Mouse (Mus musculus): ENCODE measurements around the gene Scaf8.
"Not testable (repeated sequence)": the region's sequence is repeated elsewhere in the genome, so short reads cannot be mapped to it uniquely, and the experiment has no call there.

The Scaf8 gene

DNA sequence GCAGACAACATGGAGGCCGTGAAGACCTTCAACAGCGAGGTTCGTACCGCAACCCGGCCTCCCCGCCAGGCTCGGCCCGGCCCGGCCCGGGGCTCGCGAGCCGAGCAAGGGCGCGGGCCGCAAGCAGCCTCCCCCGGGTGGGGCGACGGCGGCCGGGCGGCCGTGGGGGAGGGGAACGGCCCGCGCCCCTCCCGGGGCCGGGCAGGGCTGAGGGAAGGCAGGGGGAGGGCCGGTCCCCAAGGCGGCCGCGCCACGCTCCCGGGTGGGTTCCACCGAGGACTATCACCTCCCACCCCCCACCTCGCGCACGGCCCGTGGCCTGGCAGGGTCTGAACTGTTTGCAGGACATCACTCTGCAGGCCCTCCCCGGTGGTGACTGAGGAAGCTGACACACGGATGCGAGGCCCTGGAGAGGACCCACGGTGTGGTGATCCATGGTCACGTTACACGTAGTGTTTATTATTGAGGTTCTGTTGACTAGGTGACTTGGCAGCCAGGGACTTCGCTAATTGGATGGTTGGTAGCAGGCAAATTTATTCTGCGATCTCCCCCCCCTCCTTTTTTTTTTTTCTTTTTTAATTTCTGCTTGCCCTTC lies 705 bp downstream of the Scaf8 start:
- peak; percentile 38 to 51 for DNase-seq (ENCODE audit: low spot score in 2 of 2)

DNA sequence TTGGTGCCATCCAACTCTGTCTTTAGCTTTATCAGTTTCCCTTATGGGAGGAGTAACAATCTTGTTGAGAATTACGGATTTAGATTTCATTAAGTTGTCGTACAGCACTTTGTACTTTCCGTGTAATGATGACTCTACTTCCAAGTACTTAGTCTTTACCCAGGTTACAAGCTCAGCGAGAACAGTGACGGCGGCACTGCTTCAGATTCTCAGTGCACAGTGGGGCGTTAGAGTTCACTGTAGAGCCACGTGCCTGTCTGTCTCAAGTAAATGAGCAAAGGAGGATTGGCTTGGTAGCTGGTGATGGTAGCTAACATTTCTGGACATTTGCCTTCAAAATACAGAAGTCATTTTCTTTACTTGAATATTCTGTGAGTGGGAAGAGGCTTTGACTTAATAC lies 6.2 kb downstream of the Scaf8 start:
- not testable (repeated sequence) for DNase-seq (ENCODE audit: low spot score in 2 of 2)

DNA sequence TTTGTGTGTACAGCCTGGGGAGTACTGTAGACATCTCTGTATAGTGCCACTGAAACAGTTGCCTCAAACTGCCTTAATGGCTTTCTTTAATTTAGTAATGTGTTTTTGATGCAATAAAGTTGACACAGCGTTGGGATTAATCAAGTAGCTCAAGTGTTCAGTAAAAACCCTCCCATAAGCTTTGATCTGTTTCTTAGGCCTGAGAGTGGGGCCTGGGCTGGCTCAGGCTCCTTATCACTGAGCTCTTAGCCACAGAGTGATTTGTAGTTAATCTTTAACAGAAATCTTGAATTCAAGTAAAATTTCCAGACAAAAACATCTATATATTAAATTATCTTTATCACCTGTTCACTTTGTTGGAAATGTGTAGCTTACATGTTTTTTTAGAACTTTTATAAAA lies 8.8 kb downstream of the Scaf8 start:
- not testable (repeated sequence) for DNase-seq (ENCODE audit: low spot score in 2 of 2)

DNA sequence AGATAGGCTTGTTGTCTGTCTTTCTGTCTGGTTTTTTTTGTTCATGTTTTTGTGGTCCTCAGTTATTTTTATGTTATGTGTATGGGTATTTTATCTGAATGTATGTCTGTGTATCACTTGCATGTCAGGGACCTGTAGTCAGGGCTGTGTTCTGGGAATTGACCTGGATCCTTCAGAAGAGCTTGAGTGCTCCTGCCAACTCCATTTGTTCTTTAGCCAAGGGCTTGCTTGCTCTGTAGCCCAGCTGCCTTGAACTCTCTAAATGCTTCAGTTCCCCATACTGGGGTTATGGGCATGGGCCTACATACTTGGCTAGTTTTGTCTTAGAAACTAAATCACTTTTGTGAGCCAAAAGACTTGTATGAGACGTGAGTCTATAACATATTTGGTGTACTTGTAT lies 13.9 kb downstream of the Scaf8 start:
- no peak for DNase-seq (ENCODE audit: low spot score in 2 of 2)

DNA sequence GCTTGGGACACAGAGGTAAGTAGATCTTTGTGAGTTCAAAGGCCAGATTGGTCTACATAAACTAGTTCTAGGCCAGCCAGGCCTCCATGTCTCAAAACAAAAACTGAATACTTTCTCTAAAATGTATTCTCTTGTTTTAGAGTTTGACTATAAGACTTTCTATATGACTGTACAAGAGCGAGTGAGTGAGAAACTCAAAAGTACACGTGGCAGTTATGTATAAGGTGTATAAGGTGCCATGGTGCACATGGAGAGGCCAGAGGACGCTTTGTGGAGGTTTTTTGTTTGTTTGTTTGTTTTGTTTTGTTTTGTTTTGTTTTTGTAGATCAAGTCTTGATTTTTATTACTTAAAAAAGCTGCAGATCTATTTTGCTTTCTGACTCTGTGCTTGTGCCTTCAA lies 15.0 kb downstream of the Scaf8 start:
- DNase-seq (ENCODE audit: low spot score in 2 of 2), result no peak

DNA sequence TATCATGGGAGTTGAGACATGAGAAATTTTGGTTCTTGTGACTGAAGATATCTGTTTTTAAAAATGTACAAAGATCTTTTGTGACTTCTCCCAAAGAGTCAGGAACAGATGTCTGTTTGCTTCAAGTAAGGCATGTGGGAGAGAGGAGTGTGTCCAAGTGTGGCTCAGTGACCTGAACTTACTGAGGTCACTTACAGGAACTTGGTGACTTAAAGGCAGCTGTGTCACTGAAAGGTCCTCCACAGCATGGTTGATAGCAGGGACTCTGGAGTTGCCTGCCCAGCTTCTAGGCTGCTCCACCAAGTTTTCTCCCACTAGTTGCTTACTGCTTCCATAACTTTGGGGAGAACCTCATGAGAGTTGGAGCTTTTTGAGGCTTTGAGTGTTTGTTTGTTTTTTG lies 20.6 kb downstream of the Scaf8 start:
- DNase-seq (ENCODE audit: low spot score in 2 of 2), result no peak

DNA sequence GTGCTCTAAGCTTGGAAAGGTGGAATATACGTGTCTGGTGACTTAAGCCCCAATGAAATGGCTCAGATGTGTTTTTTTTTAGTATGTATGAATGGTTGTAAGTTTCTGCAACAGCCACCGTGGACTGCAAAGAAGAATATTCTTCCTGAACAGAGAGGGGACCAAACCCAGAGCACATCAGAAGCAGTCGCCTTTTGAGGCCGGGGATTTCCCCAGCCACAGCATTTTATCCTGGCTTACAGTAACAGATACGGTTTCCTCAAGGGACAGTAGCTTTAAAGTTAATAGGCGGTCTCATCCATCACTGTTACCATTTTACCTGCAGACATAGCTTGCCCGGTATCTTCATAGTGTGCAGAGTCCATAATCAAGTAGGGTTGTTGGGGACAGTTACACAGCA lies 21.4 kb downstream of the Scaf8 start:
- DNase-seq (ENCODE audit: low spot score in 2 of 2), result no peak

DNA sequence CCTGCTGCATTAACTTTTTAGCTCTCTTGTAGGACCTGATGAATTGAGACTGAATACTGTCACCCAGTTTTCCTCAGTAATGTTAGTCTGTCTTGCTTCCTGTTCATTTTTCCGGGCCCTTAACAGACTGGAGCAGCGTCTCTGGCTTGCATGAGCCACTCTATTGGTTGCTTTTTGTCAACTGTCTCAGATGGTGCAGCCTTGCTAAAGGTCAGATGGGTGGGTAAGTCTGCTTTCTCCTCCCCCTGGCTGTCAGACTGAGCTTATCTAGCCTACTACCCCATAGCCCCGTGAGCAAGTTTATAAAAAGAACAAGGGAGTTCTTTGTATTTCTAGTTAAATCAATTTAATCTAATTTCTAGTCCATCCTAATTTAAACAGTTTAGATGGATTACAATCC lies 23.6 kb downstream of the Scaf8 start:
- DNase-seq (ENCODE audit: low spot score in 2 of 2), result no peak

DNA sequence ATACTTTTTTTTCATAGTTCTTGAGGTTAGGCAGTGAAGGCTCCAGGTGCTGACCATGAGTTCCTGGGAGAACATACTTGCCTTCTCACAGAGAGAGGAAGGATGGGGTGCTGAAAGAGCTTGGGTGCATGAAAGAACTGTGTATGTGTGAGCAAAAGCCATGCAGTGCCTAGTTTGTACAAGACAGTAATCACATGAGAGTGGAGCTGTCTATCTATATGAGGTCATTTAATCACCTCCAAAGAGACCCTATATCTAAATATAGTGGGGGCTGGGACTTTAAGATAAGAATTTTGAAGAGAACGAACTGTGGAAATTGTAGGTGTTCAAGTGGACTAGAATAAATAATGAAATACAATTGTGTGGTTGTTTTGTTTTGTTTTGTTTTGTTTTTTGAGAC lies 25.3 kb downstream of the Scaf8 start:
- DNase-seq (ENCODE audit: low spot score in 2 of 2), result no peak

DNA sequence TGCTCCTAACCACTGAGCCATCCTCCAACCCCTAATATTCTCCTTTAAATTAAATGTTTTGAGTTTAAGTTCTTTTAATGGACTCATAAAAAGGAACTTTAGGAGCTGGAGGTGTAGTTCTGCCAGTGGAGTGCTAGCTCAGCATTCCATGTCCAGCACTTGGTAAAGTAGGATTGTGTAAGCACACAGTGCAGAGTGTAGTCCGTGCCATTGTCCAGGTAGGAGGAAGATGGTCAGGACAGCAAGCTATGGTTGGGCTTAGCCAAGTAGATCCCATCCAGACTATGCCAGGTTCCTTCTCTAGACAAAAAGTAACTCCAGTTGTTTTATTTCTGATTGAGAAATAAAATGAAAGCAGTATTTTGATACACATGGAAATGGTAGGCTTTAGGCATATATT lies 34.1 kb downstream of the Scaf8 start:
- no peak for DNase-seq (ENCODE audit: low spot score in 2 of 2)

DNA sequence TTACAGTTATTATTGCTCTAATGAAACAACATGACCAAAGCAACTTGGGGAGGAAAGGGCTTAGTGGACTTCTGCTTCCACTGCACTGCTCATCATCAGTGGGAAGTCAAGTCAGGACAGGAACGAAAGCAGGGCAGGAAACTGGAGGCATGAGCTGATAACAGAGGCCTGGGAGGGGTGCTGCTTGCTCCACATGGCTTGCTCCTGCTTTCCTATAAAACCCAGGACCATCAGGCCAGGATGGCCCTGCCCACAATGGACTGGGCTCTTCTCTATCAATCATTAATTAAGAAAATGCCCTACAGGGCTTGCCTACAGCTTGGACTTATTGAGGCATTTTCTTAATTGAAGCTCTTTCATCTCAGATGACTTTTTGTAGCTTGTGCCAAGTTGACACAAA lies 34.8 kb downstream of the Scaf8 start:
- DNase-seq (ENCODE audit: low spot score in 2 of 2), result no peak

DNA sequence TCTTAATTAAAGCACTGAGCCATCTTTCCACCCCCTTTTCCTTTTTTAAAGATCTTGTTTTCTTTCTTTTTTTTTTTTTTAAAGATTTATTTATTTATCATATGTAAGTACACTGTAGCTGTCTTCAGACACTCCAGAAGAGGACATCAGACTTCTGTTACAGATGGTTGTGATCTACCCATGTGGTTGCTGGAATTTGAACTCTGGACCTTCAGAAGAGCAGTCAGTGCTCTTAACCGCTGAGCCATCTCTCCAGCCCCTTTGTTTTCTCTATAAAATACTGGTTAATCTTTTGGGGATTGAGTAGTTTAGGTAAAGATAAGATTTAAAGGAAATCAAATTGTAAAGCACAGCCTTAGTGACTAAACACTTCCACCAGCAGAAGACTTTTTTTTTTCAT lies 35.9 kb downstream of the Scaf8 start:
- not testable (repeated sequence) for DNase-seq (ENCODE audit: low spot score in 2 of 2)

DNA sequence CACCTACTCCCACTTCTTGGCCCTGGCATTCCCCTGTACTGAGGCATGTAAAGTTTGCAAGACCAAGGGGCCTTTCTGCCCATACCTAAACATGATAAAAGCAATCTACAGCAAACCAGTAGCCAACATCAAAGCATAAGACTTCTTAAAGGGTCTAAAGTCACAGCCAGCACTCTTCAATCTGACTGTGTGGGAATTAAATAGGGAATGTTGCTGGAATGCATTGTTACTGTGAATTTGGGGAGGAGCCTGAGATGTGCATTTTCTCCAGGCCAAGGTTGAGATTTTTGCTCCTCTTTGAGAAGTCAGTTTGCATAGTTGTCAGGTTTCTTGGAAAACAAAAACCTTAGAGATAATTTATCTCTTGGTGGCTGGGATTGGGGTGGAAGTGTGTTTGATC lies 36.4 kb downstream of the Scaf8 start:
- DNase-seq (ENCODE audit: low spot score in 2 of 2), result no peak

DNA sequence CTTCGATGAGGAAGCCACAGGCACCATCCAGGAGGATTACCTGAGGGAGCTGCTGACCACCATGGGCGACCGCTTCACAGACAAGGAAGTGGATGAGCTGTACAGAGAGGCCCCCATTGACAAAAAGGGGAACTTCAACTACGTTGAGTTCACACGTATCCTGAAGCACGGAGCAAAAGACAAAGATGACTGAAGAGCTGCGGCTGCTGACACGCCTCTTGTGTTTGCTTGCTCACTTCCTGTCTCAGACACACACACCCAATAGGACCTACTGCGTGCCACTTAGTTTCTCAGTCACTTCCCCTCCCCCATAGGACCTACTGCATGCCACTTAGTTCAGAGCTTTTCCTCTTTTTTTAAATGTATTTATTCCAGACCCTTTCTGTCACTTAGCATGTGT lies 41.4 kb downstream of the Scaf8 start:
- DNase-seq (ENCODE audit: low spot score in 2 of 2), result not testable (repeated sequence)

DNA sequence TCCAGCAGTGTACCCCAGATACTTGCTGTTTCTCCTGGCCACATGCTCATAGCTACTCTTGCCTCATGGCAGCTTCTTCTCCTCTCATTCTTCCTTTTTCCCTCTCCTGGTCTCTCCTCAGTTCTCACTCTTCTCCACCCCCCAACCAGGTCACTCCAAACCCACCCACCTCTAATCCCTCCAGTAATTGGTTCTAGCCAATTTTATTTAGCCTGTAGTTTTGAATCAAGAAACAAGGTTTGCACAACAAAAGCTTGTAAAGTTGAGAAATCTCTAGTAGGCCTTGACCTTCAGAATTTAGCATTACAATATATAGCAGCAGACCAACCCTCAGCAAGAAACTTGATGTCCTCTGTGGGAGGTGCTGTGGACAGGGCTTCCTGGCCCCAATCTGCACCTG lies 42.2 kb downstream of the Scaf8 start:
- no peak for DNase-seq (ENCODE audit: low spot score in 2 of 2)

DNA sequence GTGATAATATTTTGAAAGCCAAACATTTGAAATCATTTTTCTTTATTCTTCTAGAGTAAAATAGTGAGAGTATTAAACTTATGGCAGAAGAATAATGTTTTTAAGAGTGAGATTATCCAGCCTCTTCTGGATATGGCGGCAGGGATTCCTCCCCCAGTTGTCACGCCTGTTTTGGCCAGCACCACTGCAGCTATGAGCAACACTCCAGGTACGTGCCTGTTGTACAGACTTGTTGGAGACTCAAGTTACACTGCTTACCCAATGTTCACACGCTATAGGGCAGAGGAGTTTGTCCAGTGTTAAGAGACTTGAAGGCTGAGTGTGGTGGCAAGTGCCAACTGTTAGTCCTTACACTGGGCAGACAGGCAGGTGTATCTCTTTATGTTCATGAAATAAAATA lies 48.1 kb downstream of the Scaf8 start:
- DNase-seq (ENCODE audit: low spot score in 2 of 2), result peak; percentile 10 to 44

DNA sequence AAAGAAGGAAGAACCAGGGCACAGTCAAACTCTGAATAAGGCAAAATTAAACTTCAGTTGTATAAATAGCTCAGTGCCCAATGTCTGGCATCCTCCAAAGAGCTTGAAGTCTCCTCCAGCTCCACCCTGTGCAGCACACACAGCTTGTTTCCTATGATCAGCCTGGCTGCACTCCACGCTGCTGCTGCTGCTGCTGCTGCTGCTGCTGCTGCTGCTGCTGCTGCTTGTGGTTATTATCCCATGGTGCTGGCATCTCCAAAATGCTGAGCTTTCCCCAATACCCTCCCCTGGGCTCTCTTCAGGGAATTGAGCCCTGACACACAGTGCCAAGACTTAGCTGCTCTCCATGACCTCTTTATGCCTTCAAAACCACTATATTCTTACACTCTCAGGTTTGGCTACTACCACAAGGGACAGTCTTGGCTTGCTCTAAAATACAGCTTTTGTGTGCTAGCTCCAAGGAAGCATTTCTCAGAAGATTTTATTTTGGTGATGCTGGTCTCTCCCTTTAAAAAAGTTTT lies 65.7 kb downstream of the Scaf8 start:
- not testable (repeated sequence) for DNase-seq (ENCODE audit: low spot score in 2 of 2)

DNA sequence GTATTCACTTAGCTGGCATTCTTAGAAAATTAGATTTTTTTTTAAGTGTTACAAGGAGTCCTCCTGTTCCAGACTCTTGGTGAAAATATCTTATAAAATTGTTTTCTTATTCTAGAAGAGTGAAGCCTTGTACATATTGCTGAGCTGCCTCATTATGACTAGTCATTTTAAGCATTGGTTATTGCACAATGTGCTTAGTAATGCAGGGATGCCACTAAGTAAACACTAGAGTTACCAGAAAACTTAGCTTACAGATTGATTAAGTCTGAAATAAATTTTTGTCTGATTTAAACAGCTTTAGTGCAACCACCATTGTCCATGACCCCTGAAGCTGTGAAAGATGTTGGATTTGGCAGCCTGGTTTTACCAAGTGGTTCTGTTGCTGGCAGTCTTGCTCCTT lies 80.7 kb downstream of the Scaf8 start:
- DNase-seq (ENCODE audit: low spot score in 2 of 2), result not testable (repeated sequence)

DNA sequence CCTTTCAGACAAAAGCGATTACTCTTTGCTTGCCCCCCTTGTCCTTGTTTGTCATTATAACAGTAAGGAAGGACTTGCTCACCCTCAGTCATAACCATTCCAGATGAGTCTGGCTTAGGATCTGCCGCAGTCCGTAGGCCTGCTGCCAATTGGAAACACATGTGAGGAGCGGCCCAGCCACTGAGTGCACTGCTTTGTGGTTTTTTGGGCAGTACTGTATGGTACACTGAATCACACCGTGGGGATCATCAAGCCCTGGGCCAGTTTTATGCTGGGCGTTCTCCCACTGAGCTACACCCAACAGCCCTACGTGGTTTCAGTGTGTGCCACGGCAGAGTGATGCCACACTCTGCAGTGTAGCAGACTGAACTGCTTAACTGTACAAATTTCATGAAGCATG lies 85.6 kb downstream of the Scaf8 start:
- peak in 1 of 2 experiments; percentile 32 for DNase-seq (ENCODE audit: low spot score in 2 of 2)

DNA sequence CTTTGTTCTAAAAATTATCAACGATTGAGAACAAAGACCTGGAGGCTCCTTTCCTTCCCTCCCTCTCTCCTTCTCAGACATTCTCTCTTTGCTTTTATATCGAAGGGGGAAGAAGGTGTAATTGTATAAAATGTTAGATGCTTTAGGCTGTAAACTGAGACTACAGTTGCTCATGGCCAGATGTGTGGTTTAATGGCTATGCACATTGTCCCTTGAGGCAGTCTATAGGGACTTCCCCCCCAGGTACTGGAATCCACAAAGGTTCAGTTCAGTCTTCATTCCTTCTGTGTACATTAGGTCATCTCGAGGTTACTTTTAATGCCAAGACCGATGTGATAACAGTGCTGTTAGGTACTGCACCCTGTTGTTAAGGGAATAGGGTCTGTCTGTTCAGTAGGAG lies 89.1 kb downstream of the Scaf8 start:
- DNase-seq (ENCODE audit: low spot score in 2 of 2), result no peak

DNA sequence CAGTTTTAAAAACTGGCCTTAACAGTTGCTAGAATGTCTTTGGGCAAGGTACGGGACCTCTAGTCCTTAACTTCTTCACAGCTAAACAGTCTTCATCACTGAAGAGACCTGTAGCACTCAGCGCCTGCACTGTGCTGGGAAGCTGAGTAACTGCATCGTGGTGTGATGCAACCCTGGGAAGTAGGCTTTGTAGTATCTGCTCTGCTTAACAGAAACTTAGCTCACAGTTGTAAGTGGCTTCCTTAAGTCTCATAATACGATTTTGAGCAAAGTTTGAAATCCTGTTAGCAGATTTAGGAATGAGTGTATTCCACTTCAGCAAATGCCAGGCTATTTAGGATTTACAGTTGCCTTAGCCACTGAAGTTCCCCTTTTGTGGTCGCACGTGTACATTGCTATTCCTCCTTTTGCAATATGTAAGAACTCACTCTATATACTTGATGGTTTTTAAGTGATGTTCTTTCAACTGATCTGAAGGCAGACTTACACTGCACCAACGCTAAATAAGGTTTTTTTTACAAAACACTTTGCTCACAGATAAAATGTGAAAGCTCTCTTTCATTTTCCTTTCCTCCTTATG lies 90.1 kb downstream of the Scaf8 start:
- DNase-seq (ENCODE audit: low spot score in 2 of 2), result no peak

DNA sequence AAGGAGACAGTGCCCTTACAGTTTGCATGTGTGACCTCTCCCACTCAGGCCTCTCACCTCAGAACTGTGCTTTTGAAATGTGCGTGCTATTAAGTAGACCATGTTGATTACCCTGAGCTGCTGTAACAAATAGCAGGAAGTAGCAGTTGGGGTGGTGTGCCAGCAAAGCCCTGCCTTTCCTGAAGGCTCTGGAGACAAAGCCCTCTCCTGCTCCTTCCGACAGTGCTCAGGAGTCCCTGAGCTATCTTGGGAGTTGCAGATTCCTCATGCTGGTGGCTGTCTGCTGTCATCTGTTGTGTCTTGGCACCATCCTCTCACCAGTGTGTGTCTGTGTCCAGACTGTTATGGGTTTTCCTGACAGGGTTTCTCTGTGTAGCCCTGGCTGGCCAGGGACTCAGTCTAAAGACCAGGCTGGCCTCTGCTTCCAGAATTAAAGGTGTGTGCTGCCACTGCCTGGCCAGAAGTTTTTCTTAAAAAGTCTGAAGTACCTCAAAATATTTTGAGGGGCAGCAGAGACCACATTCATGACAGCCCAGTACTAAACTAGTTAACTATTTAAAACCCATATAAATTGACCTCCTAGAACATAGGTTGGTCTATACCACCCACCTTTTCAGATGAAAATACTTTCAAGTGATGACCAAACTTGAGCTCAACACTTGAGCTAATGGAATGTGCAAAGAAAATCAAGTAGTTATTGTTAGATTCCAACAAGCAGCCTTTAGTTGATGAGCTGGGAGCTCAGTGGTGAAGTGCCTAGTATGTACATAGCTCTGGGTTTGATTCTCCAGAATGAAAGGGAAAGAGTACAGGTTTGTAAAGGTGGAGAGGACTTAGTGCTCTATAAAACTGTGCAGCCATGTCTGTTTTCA lies 92.0 kb downstream of the Scaf8 start:
- DNase-seq (ENCODE audit: low spot score in 2 of 2), result no peak

Measured in urinary bladder, postnatal 36 days (tissue).